Mouse (Mus musculus): ENCODE results near the gene Ndufc1.

- no peak for TF ChIP-seq CTCF (IDR thresholded peaks at IDR 0.05; ENCODE audit: borderline replicate concordance, insufficient read depth, low read length)
- no peak for TF ChIP-seq POLR2A (IDR thresholded peaks at IDR 0.05; ENCODE audit: low read depth, low read length)
Observed at GRCm38 (mm10) chr3:51400682-51401081, 8.1 kb downstream of the Ndufc1 start.
